Mouse (Mus musculus) liver, postnatal 0 days (tissue): Measurements from ENCODE around the gene 1700023F06Rik. TPM values are rescaled to one million over a fixed set of nuclear protein-coding genes. Genes with fewer than 3 reads are reported as not detected.

Source experiments
- ATAC-seq: fragments of 200-750 bp; cut with Nextera tagmentation; 2 replicates; pipeline ENCODE4 v1.8.0; 2017; ENCODE audit warnings: mild to moderate bottlenecking, moderate library complexity
- DNase-seq: peaks from one replicate; pipeline ENCODE4 v3.0.0-alpha.2; 2016
- H3K27ac ChIP-seq: fragments of 300-500 bp; sonication (generic); 2 replicates; pipeline ENCODE4 v1.5.1; 2014; ENCODE audit warnings: antibody characterized with exemption, moderate library complexity, mild to moderate bottlenecking, low read depth
- H3K27me3 ChIP-seq: fragments of 300-500 bp; sonication (generic); 2 replicates; pipeline ENCODE4 v1.6.1; 2014; ENCODE audit warnings: low read length, control low read depth, mixed read lengths; ENCODE audit not compliant: insufficient read depth
- H3K36me3 ChIP-seq: fragments of 300-500 bp; sonication (generic); replicated peaks from 2 replicates; pipeline ENCODE4 v1.6.1; 2014; ENCODE audit warnings: mild to moderate bottlenecking, control low read depth, low read length, moderate library complexity, mixed read lengths; ENCODE audit not compliant: insufficient read depth
- H3K4me1 ChIP-seq: fragments of 300-500 bp; sonication (generic); 2 replicates; pipeline ENCODE4 v1.6.1; 2014; ENCODE audit warnings: antibody characterized with exemption, mild to moderate bottlenecking, control low read depth; ENCODE audit not compliant: insufficient read depth
- H3K4me2 ChIP-seq: fragments of 300-500 bp; sonication (generic); 2 replicates; pipeline ENCODE4 v1.6.1; 2014; ENCODE audit warnings: low read depth, mild to moderate bottlenecking, low read length, moderate library complexity, mixed read lengths
- H3K4me3 ChIP-seq: fragments of 300-500 bp; sonication (generic); 2 replicates; pipeline ENCODE4 v1.5.1; 2014; ENCODE audit warnings: low read depth, low read length
- H3K9ac ChIP-seq: fragments of 300-500 bp; sonication (generic); replicated peaks from 2 replicates; pipeline ENCODE4 v1.6.1; 2014; ENCODE audit warnings: mild to moderate bottlenecking, moderate library complexity
- H3K9me3 ChIP-seq: fragments of 300-500 bp; sonication (generic); 2 replicates; pipeline ENCODE4 v1.6.1; 2016; ENCODE audit warnings: mild to moderate bottlenecking, control low read depth, low read length, mixed read lengths
- CTCF ChIP-seq: sonication (generic); IDR thresholded peaks from 2 replicates; pipeline ENCODE4 v1.5.1; 2016; ENCODE audit warnings: antibody characterized with exemption, low read depth
- EP300 ChIP-seq: IDR thresholded peaks from 2 replicates; pipeline ENCODE4 v1.6.1; 2016; ENCODE audit warnings: antibody characterized with exemption, low read depth, mild to moderate bottlenecking
- WGBS: fragments of 180-500 bp; shearing (Covaris S2); extraction: QIAGEN DNeasy Blood & Tissue Kit; methylation state at CpG from one replicate; pipeline ENCODE4 v1.1.7; 2014; ENCODE audit not compliant: insufficient replicate concordance; 5-methylcytosine and 5-hydroxymethylcytosine counted together
- polyA plus RNA-seq: library from polyadenylated mRNA; unstranded; fragments of >200 nt; fragmentation: Nextera tagmentation; extraction: Ambion mirVana; gene quantifications from 2 replicates; pipeline ENCODE4 v1.2.1, GENCODE M21; 2015

1700023F06Rik gene
- polyA plus RNA-seq, 1 experiment from 2014 or later = 0.09 TPM

DNA sequence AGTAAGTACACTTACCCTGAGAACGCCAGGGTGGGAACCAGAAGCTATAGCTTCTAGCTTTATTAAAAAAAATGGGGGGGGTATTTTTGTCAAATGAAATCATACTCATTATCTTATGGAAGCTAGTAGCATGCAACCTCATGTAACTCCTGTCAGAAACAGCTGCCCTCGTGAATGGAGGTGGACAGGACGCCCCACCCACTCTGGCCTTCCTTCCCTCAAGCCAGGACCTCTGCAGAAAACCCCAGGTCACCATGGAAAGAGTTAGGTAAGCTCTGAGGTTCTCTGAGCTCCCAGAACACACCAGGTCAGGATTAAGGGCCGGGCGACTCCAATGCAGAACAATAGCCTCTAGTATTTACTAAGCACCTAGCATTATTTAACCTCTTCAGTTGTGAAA lies 40.5 kb upstream of the 1700023F06Rik start:
- no peak overlapping the region for H3K9ac ChIP-seq
- no peaks in the 10 kb centered on the region for H3K27me3 ChIP-seq
- TF ChIP-seq CTCF (no peak), EP300 (no peak)
- peaks cover 23% of the 10 kb centered on the region for H3K4me1 ChIP-seq
- 59% methylated on average over 5 of the region's 5 CpGs for WGBS
- DNase-seq (no peak), ATAC-seq (no peak)
- H3K27ac ChIP-seq = peak overlapping the region; percentile 81
- no peaks in the 10 kb centered on the region for H3K9me3 ChIP-seq
- no peak overlapping the region for H3K4me3 ChIP-seq
- no peak overlapping the region for H3K4me2 ChIP-seq
- H3K36me3 ChIP-seq = no peaks in the 10 kb centered on the region; the same call in 1 of the 2 replicates

GRCm38 (mm10) chr11:103247504-103248177 lies 39.3 kb upstream of the 1700023F06Rik start:
- WGBS = 78% methylated on average over 11 of the region's 11 CpGs
- no peaks in the 10 kb centered on the region; the same call in 1 of the 2 replicates for H3K36me3 ChIP-seq
- H3K27me3 ChIP-seq = no peaks in the 10 kb centered on the region
- no peak overlapping the region for H3K4me2 ChIP-seq
- H3K9ac ChIP-seq = no peak overlapping the region
- H3K4me1 ChIP-seq = peaks cover 15% of the 10 kb centered on the region
- no peak overlapping the region for H3K4me3 ChIP-seq
- no peak for ATAC-seq
- H3K27ac ChIP-seq = no peak overlapping the region
- TF ChIP-seq CTCF (no peak), EP300 (no peak)
- no peak for DNase-seq
- no peaks in the 10 kb centered on the region for H3K9me3 ChIP-seq

DNA sequence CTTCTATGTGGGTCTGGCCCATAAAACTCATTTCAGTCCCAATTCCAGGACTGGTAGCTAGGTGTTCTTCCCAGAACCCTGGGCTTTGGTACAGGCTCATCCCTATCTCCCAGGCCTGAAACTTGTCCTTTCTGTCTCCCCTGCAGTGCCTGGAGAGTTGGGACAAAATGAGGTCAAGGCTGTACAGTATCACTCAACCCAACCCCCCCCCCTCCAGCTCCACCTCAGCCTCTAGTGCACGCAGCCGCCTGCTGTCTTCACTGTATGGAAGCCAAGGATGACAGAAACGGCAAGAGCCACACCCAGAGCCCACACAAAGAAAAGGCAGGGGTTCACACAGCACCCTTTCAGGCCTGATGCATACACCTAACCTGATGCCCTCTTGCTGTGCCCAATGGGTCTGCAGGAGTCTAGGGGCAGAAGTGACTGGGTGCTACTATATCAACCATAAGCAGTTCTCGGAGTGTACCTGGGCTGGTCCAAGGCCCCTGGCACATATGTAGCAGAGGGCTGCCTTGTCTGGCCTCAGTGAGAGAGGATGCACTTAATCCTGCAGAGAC lies 38.5 kb upstream of the 1700023F06Rik start:
- Histone ChIP-seq H3K36me3 (no peaks in the 10 kb centered on the region; the same call in 1 of the 2 replicates), H3K4me1 (peaks cover 15% of the 10 kb centered on the region), H3K27me3 (no peaks in the 10 kb centered on the region), H3K9ac (no peak overlapping the region), H3K9me3 (no peaks in the 10 kb centered on the region), H3K27ac (peak overlapping the region; percentile 44), H3K4me3 (no peak overlapping the region), H3K4me2 (no peak overlapping the region)
- DNase-seq (no peak), ATAC-seq (no peak; the same call in 1 of the 2 replicates)
- WGBS = 61% methylated on average over 4 of the region's 4 CpGs
- TF ChIP-seq EP300 (no peak), CTCF (no peak)

GRCm38 (mm10) chr11:103246081-103246730 lies 37.8 kb upstream of the 1700023F06Rik start:
- Histone ChIP-seq H3K27me3 (no peaks in the 10 kb centered on the region), H3K4me1 (peaks cover 15% of the 10 kb centered on the region), H3K9ac (no peak overlapping the region), H3K4me3 (no peak overlapping the region), H3K4me2 (no peak overlapping the region), H3K9me3 (no peaks in the 10 kb centered on the region), H3K36me3 (no peaks in the 10 kb centered on the region; the same call in 1 of the 2 replicates), H3K27ac (peak overlapping the region; percentile 44)
- no peak for TF ChIP-seq CTCF
- no peak for TF ChIP-seq EP300
- DNase-seq (peak; percentile 22), ATAC-seq (peak; percentile 51; the same call in 1 of the 2 replicates)
- 28% methylated on average over 10 of the region's 10 CpGs for WGBS

GRCm38 (mm10) chr11:103244856-103245255 lies 36.5 kb upstream of the 1700023F06Rik start:
- no peak overlapping the region for H3K9ac ChIP-seq
- H3K27ac ChIP-seq = no peak overlapping the region
- H3K4me1 ChIP-seq = peaks cover 15% of the 10 kb centered on the region
- H3K27me3 ChIP-seq = no peaks in the 10 kb centered on the region
- ATAC-seq = no peak
- 81% methylated on average over 4 of the region's 4 CpGs for WGBS
- no peaks in the 10 kb centered on the region for H3K9me3 ChIP-seq
- no peaks in the 10 kb centered on the region; the same call in 1 of the 2 replicates for H3K36me3 ChIP-seq
- no peak for DNase-seq
- no peak for TF ChIP-seq EP300
- no peak for TF ChIP-seq CTCF
- H3K4me2 ChIP-seq = no peak overlapping the region
- H3K4me3 ChIP-seq = no peak overlapping the region

DNA sequence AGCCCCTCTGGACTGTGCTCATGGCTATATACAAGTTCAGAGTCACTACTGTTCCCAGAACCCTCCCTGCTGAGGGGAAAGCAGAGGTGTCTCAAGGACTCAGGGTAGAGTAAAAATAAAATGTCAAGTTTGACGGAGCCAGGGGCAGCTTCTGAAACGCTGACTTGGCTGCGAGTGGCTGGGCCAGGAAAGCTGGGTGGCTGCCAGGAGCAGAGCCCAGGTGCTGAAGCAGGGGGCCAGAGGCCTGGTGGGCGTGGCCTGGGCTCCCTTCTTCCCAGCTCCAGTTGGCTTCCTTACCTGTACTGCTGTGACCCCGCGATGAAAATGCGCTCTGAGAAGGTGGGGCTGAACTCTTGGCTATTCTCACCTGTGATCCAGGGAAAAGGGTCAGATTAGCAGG lies 32.4 kb upstream of the 1700023F06Rik start:
- Histone ChIP-seq H3K4me1 (no peaks in the 10 kb centered on the region; the same call in 1 of the 2 replicates), H3K27me3 (no peaks in the 10 kb centered on the region), H3K4me2 (no peak overlapping the region), H3K9me3 (no peaks in the 10 kb centered on the region), H3K4me3 (no peak overlapping the region), H3K36me3 (peaks cover 12% of the 10 kb centered on the region), H3K9ac (no peak overlapping the region), H3K27ac (no peak overlapping the region)
- ATAC-seq (no peak), DNase-seq (no peak)
- TF ChIP-seq EP300 = no peak
- no peak for TF ChIP-seq CTCF
- 59% methylated on average over 7 of the region's 7 CpGs for WGBS
